Mouse (Mus musculus) liver, adult 2 months (tissue): ENCODE measurements around the gene Bptf. TPM values are rescaled to one million over a fixed set of nuclear protein-coding genes. Genes with fewer than 3 reads are reported as not detected.

ENCODE experiments used
- DNase-seq: peaks from one replicate; pipeline ENCODE4 v3.0.0-alpha.2; 2011; ENCODE audit warnings: low read depth, low spot score; ENCODE audit errors: extremely low read depth
- H3K27ac ChIP-seq: fragments of 200-500 bp; replicated peaks from 2 replicates; pipeline ENCODE4 v1.5.1; 2012; ENCODE audit warnings: low read depth, mild to moderate bottlenecking, control low read depth, inconsistent platforms, low read length; ENCODE audit not compliant: insufficient read depth
- H3K27me3 ChIP-seq: fragments of 200-500 bp; 2 replicates; pipeline ENCODE4 v1.6.1; 2012; ENCODE audit warnings: mild to moderate bottlenecking, moderate library complexity, low read length, inconsistent platforms; ENCODE audit not compliant: control insufficient read depth, insufficient read depth
- H3K36me3 ChIP-seq: fragments of 200-500 bp; 2 replicates; pipeline ENCODE4 v1.6.1; 2012; ENCODE audit warnings: low read length, inconsistent platforms; ENCODE audit not compliant: control insufficient read depth, insufficient read depth
- H3K4me1 ChIP-seq: fragments of 200-500 bp; 2 replicates; pipeline ENCODE4 v1.6.1; 2011; ENCODE audit warnings: low read length; ENCODE audit not compliant: control insufficient read depth, insufficient read depth
- H3K4me3 ChIP-seq: fragments of 200-500 bp; 2 replicates; pipeline ENCODE4 v1.5.1; 2011; ENCODE audit warnings: low read depth, mild to moderate bottlenecking, control low read depth, low read length, moderate library complexity; ENCODE audit not compliant: insufficient read depth
- H3K79me2 ChIP-seq: fragments of 200-500 bp; 2 replicates; pipeline ENCODE4 v1.6.1; 2012; ENCODE audit warnings: inconsistent platforms, mild to moderate bottlenecking, low read length, moderate library complexity; ENCODE audit not compliant: control insufficient read depth, insufficient read depth
- H3K9ac ChIP-seq: fragments of 200-500 bp; 2 replicates; pipeline ENCODE4 v1.6.1; 2012; ENCODE audit warnings: low read depth, mild to moderate bottlenecking, control low read depth, inconsistent platforms, low read length
- CTCF ChIP-seq: fragments of 200-500 bp; IDR thresholded peaks from 2 replicates; pipeline ENCODE4 v1.5.1; 2011; ENCODE audit warnings: low read depth, low read length, control low read depth
- POLR2A ChIP-seq: fragments of 200-500 bp; IDR thresholded peaks from 2 replicates; pipeline ENCODE4 v1.6.1; 2011; ENCODE audit warnings: low read length, control low read depth; ENCODE audit not compliant: insufficient read depth; ENCODE audit errors: extremely low read depth
- WGBS: fragments of 180-500 bp; shearing (Covaris S2); methylation state at CpG from one replicate; pipeline ENCODE4 v1.1.7; 2018; 5-methylcytosine and 5-hydroxymethylcytosine counted together
- polyA plus RNA-seq: library from polyadenylated mRNA; depleted of rRNA; stranded (reverse); fragments of >200 nt; gene quantifications from 2 replicates; pipeline ENCODE4 v1.2.3, GENCODE M21; 2012
- total RNA-seq: library from RNA; depleted of rRNA; stranded (reverse); fragments of >200 nt; gene quantifications from 2 replicates; pipeline ENCODE4 v1.2.3, GENCODE M21; 2014

The Bptf gene
- total and polyA plus RNA-seq, 2 experiments: 7.6 to 15.0 TPM

DNA sequence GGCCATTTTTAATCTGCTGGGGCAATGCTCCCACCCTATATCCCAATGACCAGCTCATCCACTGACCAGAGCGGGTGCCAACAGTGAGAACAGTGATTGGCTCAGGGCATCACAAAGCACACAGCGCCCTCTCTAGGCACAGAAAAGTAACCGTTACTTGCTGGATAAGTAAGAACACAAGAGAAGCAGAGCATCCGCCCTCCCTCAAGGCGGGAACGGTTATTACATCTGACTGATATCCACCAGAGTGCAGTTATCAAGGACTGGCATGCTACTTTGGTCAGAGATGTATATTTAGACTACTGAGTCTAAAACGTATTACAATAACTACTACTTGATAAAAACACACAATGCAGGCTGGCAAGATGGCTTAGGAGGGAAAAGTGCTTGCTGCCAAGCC lies 39.3 kb downstream of the Bptf start:
- no peak overlapping the region for H3K9ac ChIP-seq
- no peak overlapping the region for H3K4me3 ChIP-seq
- H3K4me1 ChIP-seq: no peaks in the 10 kb centered on the region
- WGBS: 94% methylated on average over 7 of the region's 7 CpGs
- H3K27me3 ChIP-seq: no peaks in the 10 kb centered on the region
- peaks cover 15% of the 10 kb centered on the region for H3K36me3 ChIP-seq
- DNase-seq: no peak
- no peak for TF ChIP-seq POLR2A
- H3K79me2 ChIP-seq: no peaks in the 10 kb centered on the region; the same call in 1 of the 2 replicates
- H3K27ac ChIP-seq: no peak overlapping the region

DNA sequence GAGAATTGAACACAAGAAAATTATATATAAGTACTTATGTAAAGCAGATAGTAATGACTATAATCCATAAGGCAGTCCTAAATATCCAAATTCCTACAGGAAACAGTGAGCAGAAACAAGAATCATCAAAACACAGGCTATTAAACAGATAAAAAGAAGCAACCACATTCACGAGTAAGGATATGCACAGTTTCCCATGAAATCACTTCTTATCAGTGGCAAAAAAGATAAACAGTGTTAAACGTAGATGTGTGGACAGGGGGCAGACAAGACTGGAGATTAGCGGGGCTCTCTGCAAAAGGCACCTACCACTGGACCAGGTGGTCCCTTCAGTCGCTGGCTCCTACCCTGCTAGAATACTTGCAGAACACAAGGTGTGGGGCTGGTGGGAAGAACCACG lies 46.1 kb downstream of the Bptf start:
- H3K9ac ChIP-seq: no peak overlapping the region
- peaks cover 3% of the 10 kb centered on the region; the same call in 1 of the 2 replicates for H3K79me2 ChIP-seq
- WGBS: 74% methylated on average over 5 of the region's 5 CpGs
- H3K27me3 ChIP-seq: no peaks in the 10 kb centered on the region
- TF ChIP-seq POLR2A: no peak
- TF ChIP-seq CTCF: no peak
- H3K27ac ChIP-seq: no peak overlapping the region
- no peak overlapping the region for H3K4me3 ChIP-seq
- no peaks in the 10 kb centered on the region for H3K4me1 ChIP-seq
- DNase-seq: no peak
- peaks cover 20% of the 10 kb centered on the region for H3K36me3 ChIP-seq

DNA sequence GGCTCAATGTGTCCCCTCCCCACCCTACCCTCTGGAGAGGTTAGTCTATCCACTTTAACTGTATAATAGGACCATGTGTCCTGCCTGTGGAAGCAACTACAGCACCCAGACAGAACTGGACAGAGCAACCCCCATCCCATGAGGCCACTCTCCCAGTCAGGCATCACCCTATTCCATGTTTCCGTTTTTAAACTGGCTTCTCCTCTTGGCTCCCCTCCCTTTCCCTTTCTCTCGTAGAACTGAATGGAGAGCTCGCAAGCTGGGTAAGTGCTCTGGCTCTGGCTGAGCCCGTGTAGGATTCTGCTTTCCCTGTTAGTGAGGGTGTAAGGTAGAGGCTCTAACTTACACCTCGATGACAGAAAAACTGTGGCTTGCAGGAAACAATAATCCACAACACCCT lies 48.4 kb downstream of the Bptf start:
- H3K27ac ChIP-seq: no peak overlapping the region
- peaks cover 38% of the 10 kb centered on the region for H3K36me3 ChIP-seq
- TF ChIP-seq POLR2A (no peak), CTCF (no peak)
- WGBS: 72% methylated on average over 5 of the region's 5 CpGs
- no peak for DNase-seq
- H3K27me3 ChIP-seq: no peaks in the 10 kb centered on the region
- H3K79me2 ChIP-seq: peaks cover 3% of the 10 kb centered on the region; the same call in 1 of the 2 replicates
- H3K4me1 ChIP-seq: no peaks in the 10 kb centered on the region
- H3K4me3 ChIP-seq: no peak overlapping the region
- H3K9ac ChIP-seq: no peak overlapping the region

DNA sequence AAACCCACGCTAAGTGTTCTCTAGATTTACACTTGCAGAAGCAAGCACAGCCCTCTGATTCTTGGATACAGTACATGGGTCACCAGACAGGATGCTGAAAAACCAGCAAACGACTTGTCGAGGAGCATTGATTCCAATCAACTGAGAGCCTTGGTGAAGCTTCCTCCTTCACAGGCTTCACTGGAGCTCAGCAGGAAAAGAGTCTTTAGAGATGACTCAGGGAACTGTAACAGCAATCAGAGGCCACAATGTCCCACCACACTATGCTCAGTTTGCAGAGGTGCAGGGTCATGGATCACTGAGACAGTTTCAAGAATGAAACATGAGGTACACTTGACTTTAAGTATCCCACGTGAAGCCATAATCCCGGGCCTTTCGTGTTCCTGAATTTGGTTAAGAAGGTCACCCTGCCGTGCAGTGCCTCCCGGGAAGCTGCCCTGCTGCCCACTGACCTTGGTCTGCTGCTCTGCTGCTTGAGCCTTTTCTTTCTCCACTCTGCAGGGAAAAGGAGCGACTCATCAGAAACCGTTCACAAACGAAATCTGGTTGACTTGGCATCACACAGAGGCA lies 66.6 kb downstream of the Bptf start:
- H3K27me3 ChIP-seq: no peaks in the 10 kb centered on the region
- H3K4me3 ChIP-seq: no peak overlapping the region
- no peaks in the 10 kb centered on the region for H3K79me2 ChIP-seq
- DNase-seq: no peak
- 93% methylated on average over 11 of the region's 11 CpGs for WGBS
- no peak overlapping the region for H3K9ac ChIP-seq
- TF ChIP-seq CTCF (no peak), POLR2A (no peak)
- H3K27ac ChIP-seq: no peak overlapping the region
- H3K36me3 ChIP-seq: peaks cover 58% of the 10 kb centered on the region
- no peaks in the 10 kb centered on the region for H3K4me1 ChIP-seq

DNA sequence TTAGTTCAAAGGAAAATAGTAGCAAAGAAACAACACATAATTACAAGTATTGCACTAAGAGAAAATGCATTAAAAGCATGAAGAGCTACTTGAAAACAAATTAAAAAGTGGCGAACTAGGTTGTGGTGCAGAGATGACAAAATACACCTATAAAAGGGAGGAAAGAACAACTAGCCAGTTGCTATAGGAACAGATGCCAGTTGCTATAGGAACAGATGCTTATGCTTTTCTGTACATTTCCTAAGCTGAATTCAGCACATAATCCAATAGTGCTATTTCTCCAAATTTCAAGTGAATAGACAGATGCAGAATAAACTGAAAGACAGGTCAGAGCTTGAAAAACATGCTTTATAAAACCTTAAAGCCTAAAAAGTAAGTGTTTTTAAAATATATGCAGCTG lies 67.3 kb downstream of the Bptf start:
- H3K27me3 ChIP-seq: no peaks in the 10 kb centered on the region
- H3K4me3 ChIP-seq: no peak overlapping the region
- H3K4me1 ChIP-seq: no peaks in the 10 kb centered on the region
- 97% methylated on average over 1 of the region's 1 CpGs for WGBS
- H3K36me3 ChIP-seq: peaks cover 62% of the 10 kb centered on the region
- no peak overlapping the region for H3K27ac ChIP-seq
- no peaks in the 10 kb centered on the region for H3K79me2 ChIP-seq
- H3K9ac ChIP-seq: no peak overlapping the region
- TF ChIP-seq POLR2A: no peak
- no peak for TF ChIP-seq CTCF
- no peak for DNase-seq

DNA sequence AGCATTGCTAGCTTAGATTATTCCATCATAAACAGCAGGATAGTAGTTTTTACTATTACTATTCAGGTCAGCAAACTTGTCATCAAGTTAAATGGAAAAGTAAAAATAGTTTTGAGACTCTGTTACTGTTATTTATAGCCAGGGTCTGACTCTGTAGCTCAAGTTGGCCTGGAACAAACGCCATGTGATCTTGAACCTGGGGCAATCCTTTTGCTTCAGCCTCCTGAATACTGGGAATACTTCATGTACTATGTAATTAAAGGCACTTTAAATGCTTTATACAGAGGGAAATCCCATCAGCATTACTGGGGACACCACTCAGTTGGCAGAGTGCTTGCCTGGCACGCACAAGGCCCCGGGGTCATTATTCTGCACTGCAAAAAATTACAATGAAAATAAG lies 68.9 kb downstream of the Bptf start:
- Histone ChIP-seq H3K4me3 (no peak overlapping the region), H3K27me3 (no peaks in the 10 kb centered on the region), H3K36me3 (peaks cover 61% of the 10 kb centered on the region), H3K4me1 (no peaks in the 10 kb centered on the region), H3K27ac (no peak overlapping the region), H3K79me2 (no peaks in the 10 kb centered on the region), H3K9ac (no peak overlapping the region)
- TF ChIP-seq CTCF (no peak), POLR2A (no peak)
- no peak for DNase-seq
- WGBS: 95% methylated on average over 3 of the region's 3 CpGs
